Mouse (Mus musculus) retina, embryonic 14.5 days (tissue): ENCODE results near the gene Zfp541.

Experiments
- DNase-seq: peaks from one replicate; pipeline ENCODE4 v3.0.0-alpha.2; 2015; ENCODE audit warnings: low spot score

Zfp541 gene

GRCm38 (mm10) chr7:16061219-16062098, at the start of gene Zfp541:
Gene Zfp541, plus strand, starts transcription at chr7:16061814.
- no peak for DNase-seq

- peak; percentile 52 for DNase-seq
Measured at GRCm38 (mm10) chr7:16012576-16013263, 48.9 kb upstream of the Zfp541 start.

- no peak for DNase-seq
Measured at GRCm38 (mm10) chr7:16013722-16014275, 47.8 kb upstream of the Zfp541 start.

GRCm38 (mm10) chr7:16014521-16015175, 47.0 kb upstream of the Zfp541 start:
- no peak for DNase-seq

- no peak for DNase-seq
Measured at GRCm38 (mm10) chr7:16015384-16015783, 46.2 kb upstream of the Zfp541 start.

- no peak for DNase-seq
Measured at GRCm38 (mm10) chr7:16018016-16018810, 43.4 kb upstream of the Zfp541 start.

GRCm38 (mm10) chr7:16019256-16020094, 42.1 kb upstream of the Zfp541 start:
- no peak for DNase-seq

- DNase-seq = no peak
Measured at GRCm38 (mm10) chr7:16024603-16025222, 36.9 kb upstream of the Zfp541 start.

GRCm38 (mm10) chr7:16028102-16028927, 33.3 kb upstream of the Zfp541 start:
- DNase-seq = no peak

GRCm38 (mm10) chr7:16031072-16031471, 30.5 kb upstream of the Zfp541 start:
- DNase-seq = no peak

- no peak for DNase-seq
Measured at GRCm38 (mm10) chr7:16033059-16033458, 28.6 kb upstream of the Zfp541 start.

- no peak for DNase-seq
Measured at GRCm38 (mm10) chr7:16033580-16034461, 27.8 kb upstream of the Zfp541 start.

GRCm38 (mm10) chr7:16036972-16037371, 24.6 kb upstream of the Zfp541 start:
- DNase-seq = no peak

GRCm38 (mm10) chr7:16039363-16039762, 22.3 kb upstream of the Zfp541 start:
- DNase-seq = no peak

GRCm38 (mm10) chr7:16041208-16041607, 20.4 kb upstream of the Zfp541 start:
- no peak for DNase-seq

- no peak for DNase-seq
Measured at GRCm38 (mm10) chr7:16042850-16043775, 18.5 kb upstream of the Zfp541 start.

- no peak for DNase-seq
Measured at GRCm38 (mm10) chr7:16043861-16044435, 17.7 kb upstream of the Zfp541 start.
